Comparison of ENCODE assay signal across 8 mouse cellular contexts in the genomic region with DNA sequence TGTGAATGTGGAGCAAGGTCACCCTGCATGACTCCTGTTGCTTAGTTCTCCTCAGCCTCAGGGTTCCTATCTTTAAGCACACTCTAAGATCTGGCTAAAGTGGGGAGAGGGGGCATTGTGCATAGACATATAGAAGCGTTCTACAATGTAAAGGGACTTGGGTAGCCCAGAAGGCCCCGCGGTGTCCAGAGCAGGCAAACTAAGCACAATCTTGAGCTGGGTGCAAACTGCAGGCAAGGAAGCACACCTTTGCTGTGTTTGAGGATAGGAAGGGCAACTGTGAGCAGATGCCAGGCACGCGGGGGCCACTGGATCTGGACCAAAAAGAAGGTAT. TPM values are rescaled to one million over a fixed set of nuclear protein-coding genes. Genes with fewer than 3 reads are reported as not detected.
DNase-seq lines count a peak whose midpoint lies in the region; ATAC-seq and TF ChIP-seq lines count a peak whose summit lies in the region.
"Had no signal": no experiment of that assay in that cellular context is flagged by ENCODE, and none has a peak within 500 bp of the region (broad histone marks: within the 10 kb centered on the region; RNA-seq: fewer than 3 reads in every experiment).

No protein-coding gene starts in this region.

- ATAC-seq in intestine, embryonic 15.5 days: peak; percentile 18; the same call in 1 of the 2 replicates
- 0 out of 2 replicates have a peak, but pooled peaks have one; percentile 26 for ATAC-seq in neural tube, embryonic 14.5 days (ENCODE audit: low read depth)
- ATAC-seq: activated CD4-positive, CD25-positive, alpha-beta regulatory T cell, adult 4 months had no signal

- no peaks in the 10 kb centered on the region for H3K9me3 ChIP-seq in forebrain, embryonic 10.5 days
- no peaks in the 10 kb centered on the region for H3K9me3 ChIP-seq in intestine, embryonic 15.5 days
- no peaks in the 10 kb centered on the region for H3K9me3 ChIP-seq in neural tube, embryonic 14.5 days (ENCODE audit: control insufficient read depth, low read length)

- H3K4me3 ChIP-seq in lung, adult 2 months (replicated peaks; ENCODE audit: extremely low read depth, low read depth, low read length): peak overlapping the region; percentile 42
- peak overlapping the region; percentile 83 for H3K4me3 ChIP-seq in forebrain, embryonic 10.5 days
- peak overlapping the region; percentile 73 for H3K4me3 ChIP-seq in intestine, embryonic 15.5 days (replicated peaks)
- H3K4me3 ChIP-seq in neural tube, embryonic 14.5 days (ENCODE audit: low read depth, low read length): peak overlapping the region; percentile 77

- peaks cover 14% of the 10 kb centered on the region for H3K36me3 ChIP-seq in forebrain, embryonic 10.5 days (replicated peaks)
- no peaks in the 10 kb centered on the region for H3K36me3 ChIP-seq in intestine, embryonic 15.5 days
- no peaks in the 10 kb centered on the region; the same call in none of the 2 replicates for H3K36me3 ChIP-seq in neural tube, embryonic 14.5 days (ENCODE audit: control insufficient read depth, insufficient read depth, low read length)

- H3K4me2 ChIP-seq in intestine, embryonic 15.5 days (replicated peaks): peak overlapping the region; percentile 98
- peak overlapping the region; percentile 66 for H3K4me2 ChIP-seq in neural tube, embryonic 14.5 days (ENCODE audit: low read depth, low read length)

- H3K27ac ChIP-seq in forebrain, embryonic 10.5 days: peak overlapping the region; percentile 92
- H3K27ac ChIP-seq in intestine, embryonic 15.5 days: 0 out of 2 replicates have a peak overlapping the region, but pooled peaks have one; percentile 63
- peak overlapping the region; percentile 76 for H3K27ac ChIP-seq in neural tube, embryonic 14.5 days (ENCODE audit: low read depth, low read length)

- peaks cover 37% of the 10 kb centered on the region for H3K27me3 ChIP-seq in forebrain, embryonic 10.5 days (ENCODE audit: poor library complexity, severe bottlenecking)
- no peaks in the 10 kb centered on the region for H3K27me3 ChIP-seq in intestine, embryonic 15.5 days (replicated peaks)
- no peaks in the 10 kb centered on the region for H3K27me3 ChIP-seq in neural tube, embryonic 14.5 days (ENCODE audit: control insufficient read depth, insufficient read depth, low read length)

- WGBS in lung, adult 2 months: 10% methylated on average over 5 of the region's 5 CpGs
- WGBS in forebrain, embryonic 10.5 days: 9% methylated on average over 5 of the region's 5 CpGs
- WGBS in intestine, embryonic 15.5 days: 6% methylated on average over 5 of the region's 5 CpGs
- WGBS in neural tube, embryonic 14.5 days: 8% methylated on average over 5 of the region's 5 CpGs

- TF ChIP-seq CTCF in lung, adult 2 months (IDR thresholded peaks at IDR 0.05; ENCODE audit: insufficient read depth, low read length): no peak

- peak overlapping the region; percentile 72 for H3K9ac ChIP-seq in intestine, embryonic 15.5 days
- peak overlapping the region; percentile 90 for H3K9ac ChIP-seq in neural tube, embryonic 14.5 days (replicated peaks; ENCODE audit: low read depth, low read length)

- TF ChIP-seq POLR2A in lung, adult 2 months (IDR thresholded peaks at IDR 0.05; ENCODE audit: borderline replicate concordance, extremely low read depth, low read depth, low read length): no peak

- DNase-seq in lung, adult 2 months: no peak
- DNase-seq in lung, postnatal 4 days: no peak
- DNase-seq in forebrain, embryonic 10.5 days (ENCODE audit: extremely low spot score, low spot score): peak; percentile 40
- DNase-seq in Muller cell, postnatal 12 days (ENCODE audit: inconsistent ontology term): no peak
- DNase-seq in spleen, postnatal 10 days (ENCODE audit: low spot score in 2 of 2): no peak

- 0 out of 2 replicates have a peak, but pooled peaks cover 3% of the 10 kb centered on the region for H3K4me1 ChIP-seq in lung, adult 2 months (ENCODE audit: control insufficient read depth, insufficient read depth, low read length)
- peaks cover 25% of the 10 kb centered on the region for H3K4me1 ChIP-seq in forebrain, embryonic 10.5 days
- H3K4me1 ChIP-seq in intestine, embryonic 15.5 days (replicated peaks): peaks cover 15% of the 10 kb centered on the region; the same call in 1 of the 2 replicates
- peaks cover 10% of the 10 kb centered on the region for H3K4me1 ChIP-seq in neural tube, embryonic 14.5 days (ENCODE audit: control insufficient read depth, insufficient read depth, low read length)

RNA-seq across cellular contexts. Expression of a gene that starts 0.5 kb away (rescaled TPM):
- 6.1 TPM in 2 replicates for polyA plus RNA-seq in lung, adult 2 months (2012; rRNA removed)
- 5.8 and 6.1 TPM in 2 replicates for polyA plus RNA-seq in forebrain, embryonic 10.5 days (2016; fragmentation: Nextera tagmentation; extraction: Ambion mirVana)
- 2.7 and 2.8 TPM in 2 replicates for polyA plus RNA-seq in intestine, embryonic 15.5 days (2015; fragmentation: Nextera tagmentation; extraction: Ambion mirVana)
- 14.1 and 15.9 TPM in 2 replicates for polyA plus RNA-seq in neural tube, embryonic 14.5 days (2014; fragmentation: Nextera tagmentation; extraction: Ambion mirVana)

RNA-seq across cellular contexts. Expression of a gene that starts 20.0 kb away (rescaled TPM):
- polyA plus RNA-seq in lung, adult 2 months (2012; rRNA removed): 7.4 and 10.5 TPM in 2 replicates
- polyA plus RNA-seq in forebrain, embryonic 10.5 days (2016; fragmentation: Nextera tagmentation; extraction: Ambion mirVana): 2.0 and 2.4 TPM in 2 replicates
- polyA plus RNA-seq in intestine, embryonic 15.5 days (2015; fragmentation: Nextera tagmentation; extraction: Ambion mirVana): not detected in 2 replicates
- 4.7 and 7.5 TPM in 2 replicates for polyA plus RNA-seq in neural tube, embryonic 14.5 days (2014; fragmentation: Nextera tagmentation; extraction: Ambion mirVana)

RNA-seq across cellular contexts. Expression of a gene that starts 21.7 kb away (rescaled TPM):
- polyA plus RNA-seq in lung, adult 2 months (2012; rRNA removed): 22.2 and 25.1 TPM in 2 replicates
- 68.1 and 70.3 TPM in 2 replicates for polyA plus RNA-seq in forebrain, embryonic 10.5 days (2016; fragmentation: Nextera tagmentation; extraction: Ambion mirVana)
- 62.4 and 66.0 TPM in 2 replicates for polyA plus RNA-seq in intestine, embryonic 15.5 days (2015; fragmentation: Nextera tagmentation; extraction: Ambion mirVana)
- 57.2 and 57.7 TPM in 2 replicates for polyA plus RNA-seq in neural tube, embryonic 14.5 days (2014; fragmentation: Nextera tagmentation; extraction: Ambion mirVana)

RNA-seq across cellular contexts. Expression of a gene that starts 50.5 kb away (rescaled TPM):
- polyA plus RNA-seq in lung, adult 2 months (2012; rRNA removed): 5.1 and 5.6 TPM in 2 replicates
- polyA plus RNA-seq in forebrain, embryonic 10.5 days (2016; fragmentation: Nextera tagmentation; extraction: Ambion mirVana): not detected in 2 replicates
- polyA plus RNA-seq in intestine, embryonic 15.5 days (2015; fragmentation: Nextera tagmentation; extraction: Ambion mirVana): 3.7 and 4.0 TPM in 2 replicates
- polyA plus RNA-seq in neural tube, embryonic 14.5 days (2014; fragmentation: Nextera tagmentation; extraction: Ambion mirVana): 0.23 and 1.6 TPM in 2 replicates
- polyA plus RNA-seq: activated CD4-positive, CD25-positive, alpha-beta regulatory T cell, adult 4 months had no signal

RNA-seq across cellular contexts. Expression of a gene that starts 59.7 kb away (rescaled TPM):
- polyA plus RNA-seq in lung, adult 2 months (2012; rRNA removed): 1.1 TPM in 2 replicates
- not detected in 2 replicates for polyA plus RNA-seq in forebrain, embryonic 10.5 days (2016; fragmentation: Nextera tagmentation; extraction: Ambion mirVana)
- 11.8 and 11.9 TPM in 2 replicates for polyA plus RNA-seq in intestine, embryonic 15.5 days (2015; fragmentation: Nextera tagmentation; extraction: Ambion mirVana)
- polyA plus RNA-seq in neural tube, embryonic 14.5 days (2014; fragmentation: Nextera tagmentation; extraction: Ambion mirVana): 3.5 TPM in 1 of 2 replicates, not detected in the other
- polyA plus RNA-seq: activated CD4-positive, CD25-positive, alpha-beta regulatory T cell, adult 4 months had no signal
